Mouse (Mus musculus) embryonic facial prominence, embryonic 13.5 days (tissue): ENCODE measurements at regions not wholly inside any gene's neighbourhood (a gene's known extent, or its start where the extent isn't known, plus 50 kb on each side); places are given as distances from the start of the nearest gene placed in this dataset.

Experiments used
- ATAC-seq: fragments of 200-750 bp; cut with Nextera tagmentation; 2 replicates; pipeline ENCODE4 v1.8.0; 2017; ENCODE audit warnings: low read depth; ENCODE audit not compliant: insufficient number of reproducible peaks, insufficient read depth, low FRiP score, low TSS enrichment
- H3K27ac ChIP-seq: fragments of 300-500 bp; sonication (generic); 2 replicates; pipeline ENCODE4 v1.5.1; 2015; ENCODE audit warnings: moderate library complexity, mild to moderate bottlenecking, inconsistent platforms
- H3K27me3 ChIP-seq: fragments of 300-500 bp; sonication (generic); 2 replicates; pipeline ENCODE4 v1.6.1; 2015; ENCODE audit warnings: mild to moderate bottlenecking, inconsistent platforms
- H3K36me3 ChIP-seq: fragments of 300-500 bp; sonication (generic); 2 replicates; pipeline ENCODE4 v1.6.1; 2015; ENCODE audit warnings: mild to moderate bottlenecking, inconsistent platforms
- H3K4me1 ChIP-seq: fragments of 300-500 bp; sonication (generic); 2 replicates; pipeline ENCODE4 v1.6.1; 2015; ENCODE audit warnings: inconsistent platforms
- H3K4me2 ChIP-seq: fragments of 300-500 bp; sonication (generic); 2 replicates; pipeline ENCODE4 v1.6.1; 2015; ENCODE audit warnings: moderate library complexity, mild to moderate bottlenecking, inconsistent platforms
- H3K4me3 ChIP-seq: fragments of 300-500 bp; sonication (generic); 2 replicates; pipeline ENCODE4 v1.5.1; 2015; ENCODE audit warnings: mild to moderate bottlenecking, inconsistent platforms
- H3K9ac ChIP-seq: fragments of 300-500 bp; sonication (generic); 2 replicates; pipeline ENCODE4 v1.6.1; 2015; ENCODE audit warnings: mild to moderate bottlenecking, inconsistent platforms
- H3K9me3 ChIP-seq: fragments of 300-500 bp; sonication (generic); 2 replicates; pipeline ENCODE4 v1.6.1; 2016; ENCODE audit warnings: inconsistent platforms
- WGBS: fragments of 180-500 bp; shearing (Covaris S2); methylation state at CpG from one replicate; pipeline ENCODE4 v1.1.7; 2015; ENCODE audit warnings: mixed read lengths; 5-methylcytosine and 5-hydroxymethylcytosine counted together

GRCm38 (mm10) chr8:17687084-17687483, 1291.0 kb downstream of the Defb40 start:
- 78% methylated on average over 3 of the region's 3 CpGs for WGBS
- Histone ChIP-seq H3K4me3 (no peak overlapping the region), H3K4me2 (no peak overlapping the region), H3K27me3 (no peaks in the 10 kb centered on the region), H3K9ac (no peak overlapping the region), H3K36me3 (no peaks in the 10 kb centered on the region), H3K27ac (no peak overlapping the region), H3K9me3 (no peaks in the 10 kb centered on the region), H3K4me1 (no peaks in the 10 kb centered on the region)
- no peak for ATAC-seq

GRCm38 (mm10) chr8:17664371-17665141, 1313.5 kb downstream of the Defb40 start:
- no peak for ATAC-seq
- H3K4me2 ChIP-seq: no peak overlapping the region

GRCm38 (mm10) chr8:17659753-17660361, 1318.2 kb downstream of the Defb40 start:
- Histone ChIP-seq H3K9ac (no peak overlapping the region), H3K4me3 (no peak overlapping the region), H3K9me3 (no peaks in the 10 kb centered on the region), H3K27me3 (no peaks in the 10 kb centered on the region), H3K4me1 (no peaks in the 10 kb centered on the region), H3K36me3 (no peaks in the 10 kb centered on the region), H3K27ac (no peak overlapping the region), H3K4me2 (no peak overlapping the region)
- WGBS: 71% methylated on average over 6 of the region's 6 CpGs
- ATAC-seq: no peak

More at GRCm38 (mm10) chr8:17664371-17665141, 1313.5 kb downstream of the Defb40 start:
- no peaks in the 10 kb centered on the region for H3K27me3 ChIP-seq
- no peak overlapping the region for H3K9ac ChIP-seq
- no peaks in the 10 kb centered on the region for H3K4me1 ChIP-seq
- H3K36me3 ChIP-seq: no peaks in the 10 kb centered on the region
- WGBS: 51% methylated on average over 6 of the region's 6 CpGs
- no peaks in the 10 kb centered on the region for H3K9me3 ChIP-seq
- no peak overlapping the region for H3K27ac ChIP-seq
- no peak overlapping the region for H3K4me3 ChIP-seq

- Histone ChIP-seq H3K9me3 (no peaks in the 10 kb centered on the region), H3K9ac (no peak overlapping the region), H3K36me3 (no peaks in the 10 kb centered on the region), H3K27ac (no peak overlapping the region), H3K27me3 (no peaks in the 10 kb centered on the region), H3K4me1 (no peaks in the 10 kb centered on the region), H3K4me2 (no peak overlapping the region), H3K4me3 (no peak overlapping the region)
- ATAC-seq: no peak
- WGBS: 3% methylated on average over 2 of the region's 2 CpGs
Measured at GRCm38 (mm10) chr8:17653786-17654185, 1324.3 kb downstream of the Defb40 start.

GRCm38 (mm10) chr8:17647559-17647958, 1330.5 kb downstream of the Defb40 start:
- Histone ChIP-seq H3K27ac (no peak overlapping the region), H3K4me2 (no peak overlapping the region), H3K9ac (no peak overlapping the region), H3K27me3 (no peaks in the 10 kb centered on the region), H3K9me3 (no peaks in the 10 kb centered on the region), H3K4me3 (no peak overlapping the region), H3K36me3 (no peaks in the 10 kb centered on the region), H3K4me1 (no peaks in the 10 kb centered on the region)
- no peak for ATAC-seq

- Histone ChIP-seq H3K4me1 (no peaks in the 10 kb centered on the region), H3K27ac (no peak overlapping the region), H3K9me3 (no peaks in the 10 kb centered on the region), H3K9ac (no peak overlapping the region), H3K36me3 (no peaks in the 10 kb centered on the region), H3K27me3 (no peaks in the 10 kb centered on the region), H3K4me2 (no peak overlapping the region), H3K4me3 (no peak overlapping the region)
- 38% methylated on average over 1 of the region's 1 CpGs for WGBS
- no peak for ATAC-seq
Measured at GRCm38 (mm10) chr8:17621109-17621508, 1356.9 kb downstream of the Defb40 start.

DNA sequence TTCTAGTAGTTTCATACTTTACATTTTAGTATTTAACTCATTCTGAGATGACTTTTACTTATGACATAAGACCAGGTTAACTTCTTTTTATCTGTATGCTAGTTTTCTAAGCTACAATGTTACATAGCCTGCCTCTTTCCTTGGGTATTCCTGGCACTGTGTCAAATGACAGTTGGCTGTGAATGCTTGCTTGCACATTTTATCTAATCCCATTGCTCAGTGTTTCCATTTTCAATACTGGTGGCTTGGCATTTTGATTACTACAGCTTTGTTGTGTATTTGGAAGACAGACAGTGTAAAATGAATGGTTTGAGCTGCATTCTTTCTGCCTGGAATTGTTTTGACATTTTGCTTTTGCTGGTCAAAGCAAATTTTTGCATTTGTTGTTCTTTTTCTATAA, 1359.2 kb downstream of the Defb40 start:
- no peak for ATAC-seq
- no peak overlapping the region for H3K27ac ChIP-seq
- H3K9ac ChIP-seq: no peak overlapping the region

GRCm38 (mm10) chr8:17618147-17618546, 1359.9 kb downstream of the Defb40 start:
- no peaks in the 10 kb centered on the region for H3K36me3 ChIP-seq
- no peak overlapping the region for H3K9ac ChIP-seq
- no peak overlapping the region for H3K27ac ChIP-seq
- H3K4me3 ChIP-seq: no peak overlapping the region
- H3K4me1 ChIP-seq: no peaks in the 10 kb centered on the region
- H3K27me3 ChIP-seq: no peaks in the 10 kb centered on the region
- no peak for ATAC-seq
- no peak overlapping the region for H3K4me2 ChIP-seq
- no peaks in the 10 kb centered on the region for H3K9me3 ChIP-seq

More for the DNA sequence above, 1359.2 kb downstream of the Defb40 start:
- Histone ChIP-seq H3K4me2 (no peak overlapping the region), H3K4me1 (no peaks in the 10 kb centered on the region), H3K9me3 (no peaks in the 10 kb centered on the region), H3K4me3 (no peak overlapping the region), H3K27me3 (no peaks in the 10 kb centered on the region), H3K36me3 (no peaks in the 10 kb centered on the region)

- Histone ChIP-seq H3K4me2 (no peak overlapping the region), H3K36me3 (no peaks in the 10 kb centered on the region), H3K27me3 (no peaks in the 10 kb centered on the region), H3K4me1 (no peaks in the 10 kb centered on the region), H3K9me3 (no peaks in the 10 kb centered on the region), H3K4me3 (no peak overlapping the region), H3K9ac (no peak overlapping the region), H3K27ac (no peak overlapping the region)
- no peak for ATAC-seq
- WGBS: 36% methylated on average over 1 of the region's 1 CpGs
Measured at GRCm38 (mm10) chr8:17602861-17603260, 1375.2 kb downstream of the Defb40 start.

DNA sequence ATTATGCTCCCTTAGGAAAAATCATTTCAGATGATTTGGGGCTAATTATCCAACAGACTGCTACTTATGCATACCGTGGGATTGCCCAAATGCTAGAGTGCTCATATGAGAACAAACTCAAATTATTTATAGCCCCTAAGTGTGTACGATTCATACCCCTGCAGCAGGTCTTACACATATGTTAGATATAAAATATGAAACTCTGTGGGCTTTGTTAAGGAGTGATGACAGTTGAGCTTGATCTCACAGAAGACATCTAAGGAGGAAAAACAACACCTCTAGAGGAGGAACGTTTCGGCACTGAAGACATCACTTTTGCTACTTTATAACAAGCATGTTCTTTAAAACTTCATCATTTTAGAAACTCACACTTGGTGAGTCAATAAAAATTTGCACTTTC, 1379.3 kb downstream of the Defb40 start:
- WGBS: 79% methylated on average over 4 of the region's 4 CpGs
- Histone ChIP-seq H3K9ac (no peak overlapping the region), H3K27me3 (no peaks in the 10 kb centered on the region), H3K4me1 (no peaks in the 10 kb centered on the region), H3K9me3 (no peaks in the 10 kb centered on the region), H3K4me2 (no peak overlapping the region), H3K36me3 (no peaks in the 10 kb centered on the region), H3K27ac (no peak overlapping the region), H3K4me3 (no peak overlapping the region)
- ATAC-seq: no peak

- Histone ChIP-seq H3K9ac (no peak overlapping the region), H3K36me3 (no peaks in the 10 kb centered on the region), H3K27ac (no peak overlapping the region), H3K9me3 (no peaks in the 10 kb centered on the region), H3K4me1 (no peaks in the 10 kb centered on the region), H3K4me2 (no peak overlapping the region), H3K4me3 (no peak overlapping the region), H3K27me3 (no peaks in the 10 kb centered on the region)
- no peak for ATAC-seq
Measured at GRCm38 (mm10) chr8:17596559-17596958, 1381.5 kb downstream of the Defb40 start.

DNA sequence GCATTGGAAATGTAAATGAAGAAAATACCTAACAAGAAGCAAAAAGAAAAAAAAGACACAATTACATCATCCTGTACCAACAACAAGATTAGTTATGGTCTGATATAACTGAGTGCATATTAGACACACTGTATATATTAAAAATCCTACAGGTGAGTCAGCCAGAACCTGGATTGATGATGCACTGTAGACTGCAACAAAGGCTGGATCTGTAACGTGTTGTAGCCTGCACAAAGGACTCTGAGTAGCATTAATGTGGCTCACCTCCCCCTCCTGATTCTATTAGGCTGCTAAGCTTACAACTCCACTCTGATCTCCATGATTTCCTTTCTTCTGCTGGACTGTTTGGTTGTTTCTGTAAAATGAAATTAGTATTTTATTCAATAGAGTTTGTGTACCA, 1383.4 kb downstream of the Defb40 start:
- no peaks in the 10 kb centered on the region for H3K27me3 ChIP-seq
- no peaks in the 10 kb centered on the region for H3K36me3 ChIP-seq
- H3K4me3 ChIP-seq: no peak overlapping the region
- H3K4me1 ChIP-seq: no peaks in the 10 kb centered on the region
- H3K4me2 ChIP-seq: no peak overlapping the region
- H3K9me3 ChIP-seq: no peaks in the 10 kb centered on the region
- ATAC-seq: 0 out of 2 replicates have a peak, but pooled peaks have one; percentile 64
- WGBS: 34% methylated on average over 1 of the region's 1 CpGs
- no peak overlapping the region for H3K27ac ChIP-seq
- no peak overlapping the region for H3K9ac ChIP-seq
